Mouse (Mus musculus) CH12.LX (cell line): ENCODE data around the gene Pigw. TPM values are rescaled to one million over a fixed set of nuclear protein-coding genes. Genes with fewer than 3 reads are reported as not detected.

Experiments used
- DNase-seq: peaks from one replicate; pipeline ENCODE4 v3.0.0-alpha.2; 2013; ENCODE audit errors: extremely low read depth
- H3K27ac ChIP-seq: 2 replicates; pipeline ENCODE4 v1.5.1; 2012; ENCODE audit warnings: low read depth, mild to moderate bottlenecking, control low read depth, moderate library complexity; ENCODE audit not compliant: insufficient read depth
- H3K27me3 ChIP-seq: replicated peaks from 2 replicates; pipeline ENCODE3; 2012; ENCODE audit warnings: inconsistent platforms
- H3K36me3 ChIP-seq, 2 experiments: replicated peaks in 1 of 2; 2 replicates each; pipeline versions ENCODE3 to v1.6.1; 2012; ENCODE audit warnings: inconsistent platforms in 1 of 2, low read length in 1 of 2, mild to moderate bottlenecking in 1 of 2, mixed read lengths in 1 of 2, moderate library complexity in 1 of 2; ENCODE audit not compliant: control insufficient read depth in 1 of 2, insufficient read depth in 1 of 2
- H3K4me1 ChIP-seq, 2 experiments: 2 replicates each; pipeline ENCODE4 v1.6.1; 2012; ENCODE audit warnings: inconsistent platforms in 1 of 2, moderate library complexity in 1 of 2; ENCODE audit not compliant: insufficient read depth in 2 of 2, control insufficient read depth in 1 of 2
- H3K4me2 ChIP-seq: 2 replicates; pipeline ENCODE4 v1.6.1; 2012; ENCODE audit warnings: low read depth, mild to moderate bottlenecking, control low read depth; ENCODE audit not compliant: poor library complexity, insufficient read depth, severe bottlenecking
- H3K4me3 ChIP-seq, 3 experiments: fragments of 150-350 bp in 1 of 3; sonication (generic) in 1 of 3; replicated peaks in 1 of 3; 2 replicates each; pipeline versions ENCODE3 to v1.5.1; 2011 to 2012; ENCODE audit warnings: low read depth in 2 of 3, low read length in 2 of 3, mild to moderate bottlenecking in 2 of 3, moderate library complexity in 2 of 3, control low read depth in 1 of 3, improper control_type of control experiment in 1 of 3, inconsistent platforms in 1 of 3, mixed read lengths in 1 of 3; ENCODE audit not compliant: poor library complexity in 1 of 3
- H3K79me2 ChIP-seq: replicated peaks from 2 replicates; pipeline ENCODE4 v1.6.1; 2012; ENCODE audit warnings: mild to moderate bottlenecking, moderate library complexity; ENCODE audit not compliant: control insufficient read depth, poor library complexity, insufficient read depth, severe bottlenecking; ENCODE audit errors: extremely low read depth
- H3K9ac ChIP-seq: 2 replicates; pipeline ENCODE4 v1.6.1; 2012; ENCODE audit warnings: low read depth, mild to moderate bottlenecking, control low read depth, moderate library complexity; ENCODE audit not compliant: insufficient read depth
- H3K9me3 ChIP-seq: replicated peaks from 2 replicates; pipeline ENCODE3; 2012; ENCODE audit warnings: low read length, inconsistent platforms, mixed read lengths
- CHD1 ChIP-seq: IDR thresholded peaks from 2 replicates; pipeline ENCODE4 v1.6.1; 2012; ENCODE audit warnings: low read depth, low read length, improper control_type of control experiment, inconsistent platforms
- CHD2 ChIP-seq: IDR thresholded peaks from 2 replicates; pipeline ENCODE4 v1.6.1; 2011; ENCODE audit warnings: low read length, improper control_type of control experiment
- CTCF ChIP-seq, 2 experiments: IDR thresholded peaks in 1 of 2; conservative IDR thresholded peaks in 1 of 2; 2 replicates each; pipeline ENCODE4 v1.5.1; 2011 to 2012; ENCODE audit warnings: low read depth in 2 of 2, low read length in 2 of 2, improper control_type of control experiment in 1 of 2, inconsistent platforms in 1 of 2, mild to moderate bottlenecking in 1 of 2, moderate library complexity in 1 of 2
- ELF1 ChIP-seq: IDR thresholded peaks from 2 replicates; pipeline ENCODE4 v1.6.1; 2014; ENCODE audit warnings: low read depth, mild to moderate bottlenecking, inconsistent platforms, low read length, improper control_type of control experiment
- EP300 ChIP-seq: IDR thresholded peaks from 2 replicates; pipeline ENCODE4 v1.6.1; 2011; ENCODE audit warnings: low read length, improper control_type of control experiment
- ETS1 ChIP-seq: conservative IDR thresholded peaks from 2 replicates; pipeline ENCODE4 v1.6.1; 2012; ENCODE audit warnings: low read depth, mild to moderate bottlenecking, inconsistent platforms, low read length, improper control_type of control experiment, moderate library complexity
- GABPA ChIP-seq: IDR thresholded peaks from 2 replicates; pipeline ENCODE4 v1.6.1; 2012; ENCODE audit warnings: low read depth, low read length, improper control_type of control experiment, inconsistent platforms; ENCODE audit not compliant: insufficient replicate concordance
- HCFC1 ChIP-seq: IDR thresholded peaks from 2 replicates; pipeline ENCODE4 v1.6.1; 2012; ENCODE audit warnings: low read depth, mild to moderate bottlenecking, inconsistent platforms, low read length, improper control_type of control experiment
- IRF4 ChIP-seq: IDR thresholded peaks from 2 replicates; pipeline ENCODE4 v1.6.1; 2014; ENCODE audit warnings: low read depth, mild to moderate bottlenecking, inconsistent platforms, low read length, improper control_type of control experiment
- JUND ChIP-seq: conservative IDR thresholded peaks from 2 replicates; pipeline ENCODE4 v1.6.1; 2011; ENCODE audit warnings: low read depth, low read length, improper control_type of control experiment
- MAZ ChIP-seq: IDR thresholded peaks from 2 replicates; pipeline ENCODE4 v1.6.1; 2012; ENCODE audit warnings: low read depth, mild to moderate bottlenecking, inconsistent platforms, low read length, improper control_type of control experiment, moderate library complexity
- MEF2A ChIP-seq: IDR thresholded peaks from 2 replicates; pipeline ENCODE4 v1.6.1; 2014; ENCODE audit warnings: low read depth, mild to moderate bottlenecking, inconsistent platforms, low read length, improper control_type of control experiment, borderline replicate concordance
- MXI1 ChIP-seq: IDR thresholded peaks from 2 replicates; pipeline ENCODE4 v1.6.1; 2011; ENCODE audit warnings: mild to moderate bottlenecking, low read depth, low read length, improper control_type of control experiment
- MYC ChIP-seq: IDR thresholded peaks from 2 replicates; pipeline ENCODE4 v1.6.1; 2011; ENCODE audit warnings: low read depth, mild to moderate bottlenecking, improper control_type of control experiment, low read length
- NELFE ChIP-seq: IDR thresholded peaks from 2 replicates; pipeline ENCODE4 v1.6.1; 2011; ENCODE audit warnings: low read depth, low read length, improper control_type of control experiment
- POLR2AphosphoS2 ChIP-seq: IDR thresholded peaks from 2 replicates; pipeline ENCODE4 v1.6.1; 2011; ENCODE audit warnings: low read depth, low read length, improper control_type of control experiment
- RCOR1 ChIP-seq: conservative IDR thresholded peaks from 2 replicates; pipeline ENCODE4 v1.6.1; 2012; ENCODE audit warnings: low read depth, mild to moderate bottlenecking, inconsistent platforms, low read length, improper control_type of control experiment
- SMC3 ChIP-seq: IDR thresholded peaks from 2 replicates; pipeline ENCODE4 v1.6.1; 2011; ENCODE audit warnings: low read depth, low read length, improper control_type of control experiment
- TCF12 ChIP-seq: IDR thresholded peaks from 2 replicates; pipeline ENCODE4 v1.6.1; 2014; ENCODE audit warnings: low read depth, mild to moderate bottlenecking, inconsistent platforms, low read length, improper control_type of control experiment
- USF1 ChIP-seq: IDR thresholded peaks from 2 replicates; pipeline ENCODE4 v1.6.1; 2014; ENCODE audit warnings: low read depth, mild to moderate bottlenecking, inconsistent platforms, low read length, improper control_type of control experiment
- dilution Hi-C: fragments of 300-500 bp; cut with MboI; formaldehyde crosslinking; loops from 2 replicates; pipeline ENCODE4 v1.14.3; 2020; ENCODE audit warnings: low sequenced_read_pairs; ENCODE audit not compliant: extremely low pct_unique_long_range_greater_than_20kb, extremely low pct_ligation_motif_present
- in situ Hi-C: fragments of 300-500 bp; cut with MboI; formaldehyde crosslinking; loops from 3 replicates; pipeline ENCODE4 v1.14.3; 2019; ENCODE audit warnings: low sequenced_read_pairs, low pct_ligation_motif_present, low pct_unique_long_range_greater_than_20kb, mixed read lengths
- polyA plus RNA-seq: library from polyadenylated mRNA; unstranded; fragments of >175 nt; gene quantifications from 2 replicates; pipeline ENCODE4 v1.2.1, GENCODE M21; 2012; ENCODE audit warnings: low read depth; ENCODE audit not compliant: insufficient read length
- total RNA-seq, 2 experiments: library from RNA; depleted of rRNA; stranded (reverse); fragments of 300-350 nt in 1 of 2; fragments of >200 nt in 1 of 2; gene quantifications; 2 replicates each; pipeline ENCODE4 v1.2.3; 2012 to 2014

The Pigw gene
- total and polyA plus RNA-seq, 3 experiments: 5.7 to 9.2 (median 6.5) TPM

- dilution Hi-C loops: no loop called here
- Histone ChIP-seq H3K4me2 (peak overlapping the region; percentile 92), H3K27me3 (no peaks in the 10 kb centered on the region), H3K79me2 (peaks cover 59% of the 10 kb centered on the region), H3K9ac (peak overlapping the region; percentile 30), H3K36me3 (peaks cover 5 to 42% of the 10 kb centered on the region in 2 experiments), H3K9me3 (no peaks in the 10 kb centered on the region), H3K4me3 (peak overlapping the region in 1 of 3 experiments; percentile 21), H3K27ac (no peak overlapping the region), H3K4me1 (peaks cover 8 to 59% of the 10 kb centered on the region in 2 experiments; a peak in 3 of 4 replicates)
- TF ChIP-seq MEF2A: no peak
- no peak for TF ChIP-seq JUND
- TF ChIP-seq RCOR1: no peak
- TF ChIP-seq CHD2: no peak
- TF ChIP-seq MXI1: no peak
- no peak for TF ChIP-seq TCF12
- no peak for TF ChIP-seq ETS1
- TF ChIP-seq MAZ: no peak
- no peak for TF ChIP-seq CHD1
- no peak for TF ChIP-seq USF1
- TF ChIP-seq CTCF (conservative IDR thresholded peaks at IDR 0.05 in 1 of 2, IDR thresholded peaks at IDR 0.05 in 1 of 2; ENCODE audit: low read depth in 2 of 2, low read length in 2 of 2): no peak
- TF ChIP-seq ELF1: no peak
- TF ChIP-seq MYC: no peak
- TF ChIP-seq SMC3: no peak
- TF ChIP-seq NELFE: no peak
- TF ChIP-seq HCFC1: no peak
- no peak for TF ChIP-seq POLR2AphosphoS2
- no peak for TF ChIP-seq EP300
- no peak for TF ChIP-seq IRF4
- TF ChIP-seq GABPA: no peak
- in situ Hi-C loops: no loop called here
- DNase-seq: no peak
Observed at GRCm38 (mm10) chr11:84867586-84867985, 12.5 kb downstream of the Pigw start.

GRCm38 (mm10) chr11:84865268-84865667, 14.8 kb downstream of the Pigw start:
- H3K36me3 ChIP-seq: peaks cover 13 to 60% of the 10 kb centered on the region in 2 experiments
- peaks cover 8 to 50% of the 10 kb centered on the region in 2 experiments; a peak in 3 of 4 replicates for H3K4me1 ChIP-seq
- H3K27ac ChIP-seq: no peak overlapping the region
- H3K9ac ChIP-seq: no peak overlapping the region
- no peak for DNase-seq
- no peak for TF ChIP-seq CHD2
- no peak overlapping the region for H3K4me2 ChIP-seq
- dilution Hi-C loops (no loop called here), in situ Hi-C loops (no loop called here)
- H3K27me3 ChIP-seq: no peaks in the 10 kb centered on the region
- H3K4me3 ChIP-seq: no peak overlapping the region
- peaks cover 76% of the 10 kb centered on the region for H3K79me2 ChIP-seq
- no peaks in the 10 kb centered on the region for H3K9me3 ChIP-seq
